Mouse (Mus musculus) neural tube, embryonic 14.5 days (tissue): Measurements from ENCODE around the gene Piwil4. TPM values are rescaled to one million over a fixed set of nuclear protein-coding genes. Genes with fewer than 3 reads are reported as not detected.

Source experiments
- ATAC-seq: fragments of 200-750 bp; cut with Nextera tagmentation; 2 replicates; pipeline ENCODE4 v1.8.0; 2017; ENCODE audit warnings: low read depth, mild to moderate bottlenecking, moderate TSS enrichment, moderate library complexity
- H3K27ac ChIP-seq: fragments of 300-500 bp; sonication (generic); 2 replicates; pipeline ENCODE4 v1.5.1; 2014; ENCODE audit warnings: low read depth, mild to moderate bottlenecking, control low read depth, low read length, moderate library complexity, mixed read lengths
- H3K27me3 ChIP-seq: fragments of 300-500 bp; sonication (generic); 2 replicates; pipeline ENCODE4 v1.6.1; 2014; ENCODE audit warnings: low read length; ENCODE audit not compliant: control insufficient read depth, insufficient read depth
- H3K36me3 ChIP-seq: fragments of 300-500 bp; sonication (generic); 2 replicates; pipeline ENCODE4 v1.6.1; 2014; ENCODE audit warnings: low read length, mixed read lengths; ENCODE audit not compliant: control insufficient read depth, insufficient read depth
- H3K4me1 ChIP-seq: fragments of 300-500 bp; sonication (generic); 2 replicates; pipeline ENCODE4 v1.6.1; 2014; ENCODE audit warnings: low read length; ENCODE audit not compliant: control insufficient read depth, insufficient read depth
- H3K4me2 ChIP-seq: fragments of 300-500 bp; sonication (generic); 2 replicates; pipeline ENCODE4 v1.6.1; 2014; ENCODE audit warnings: mild to moderate bottlenecking, low read depth, low read length, control low read depth
- H3K4me3 ChIP-seq: fragments of 300-500 bp; sonication (generic); 2 replicates; pipeline ENCODE4 v1.5.1; 2014; ENCODE audit warnings: low read depth, low read length, control low read depth, mixed read lengths
- H3K9ac ChIP-seq: fragments of 300-500 bp; sonication (generic); replicated peaks from 2 replicates; pipeline ENCODE4 v1.6.1; 2014; ENCODE audit warnings: low read depth, mild to moderate bottlenecking, control low read depth, low read length, mixed read lengths
- H3K9me3 ChIP-seq: fragments of 300-500 bp; sonication (generic); 2 replicates; pipeline ENCODE4 v1.6.1; 2016; ENCODE audit warnings: low read length; ENCODE audit not compliant: control insufficient read depth
- WGBS: fragments of 180-500 bp; shearing (Covaris S2); extraction: QIAGEN DNeasy Blood & Tissue Kit; methylation state at CpG from one replicate; pipeline ENCODE4 v1.1.7; 2014; 5-methylcytosine and 5-hydroxymethylcytosine counted together
- polyA plus RNA-seq: library from polyadenylated mRNA; unstranded; fragments of >200 nt; fragmentation: Nextera tagmentation; extraction: Ambion mirVana; gene quantifications from 2 replicates; pipeline ENCODE4 v1.2.1, GENCODE M21; 2014

Piwil4 gene
- polyA plus RNA-seq, 1 experiment from 2014 or later = 0.31 TPM

DNA sequence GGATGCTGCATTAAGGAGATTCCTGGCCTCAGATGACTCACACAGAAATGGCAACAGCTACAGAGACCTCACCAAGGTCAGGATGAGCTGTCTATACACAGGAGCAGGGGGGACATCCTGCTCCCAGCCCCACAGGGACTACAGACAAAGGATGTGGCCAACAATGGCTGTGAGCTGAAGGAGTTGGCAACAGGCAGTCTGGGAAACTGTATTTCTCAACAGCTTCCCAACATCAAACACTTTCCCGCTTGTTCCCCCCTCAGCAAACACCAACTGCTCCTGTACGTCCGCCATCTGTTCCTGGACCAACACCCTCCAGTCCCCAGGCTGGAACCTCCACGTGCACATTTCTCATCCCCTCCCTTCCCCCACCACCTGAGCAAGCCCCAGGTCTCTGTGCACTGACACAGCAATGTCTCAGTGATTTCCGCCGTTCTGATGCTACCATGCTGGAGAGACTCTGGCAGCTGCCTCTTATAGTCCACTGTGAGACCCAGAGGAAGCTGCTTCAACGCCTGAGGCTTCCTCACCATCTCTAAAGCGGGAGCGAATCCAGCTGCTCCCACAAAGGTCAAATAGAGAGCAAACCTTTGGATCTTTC lies 9.5 kb downstream of the Piwil4 start:
- no peak for ATAC-seq
- 35% methylated on average over 9 of the region's 9 CpGs for WGBS
- H3K4me2 ChIP-seq = no peak overlapping the region

DNA sequence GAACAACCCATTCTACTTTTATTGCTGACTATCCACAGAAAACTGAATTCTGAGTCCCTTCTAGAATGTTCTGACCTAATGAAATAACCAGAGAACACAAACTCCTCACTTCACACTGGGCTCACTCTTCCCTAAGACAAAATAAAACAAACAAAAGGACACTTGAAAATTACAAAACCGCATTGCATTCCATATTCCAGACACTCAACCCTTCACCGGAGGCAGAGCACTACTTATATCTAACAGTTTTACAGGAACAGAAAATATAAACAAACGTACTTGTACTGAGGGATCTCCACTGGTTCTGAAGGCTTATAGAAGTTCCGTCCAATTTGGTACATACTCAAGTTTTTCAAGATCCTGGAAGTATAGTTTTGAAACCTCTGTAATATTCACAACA lies 12.2 kb downstream of the Piwil4 start:
- Histone ChIP-seq H3K4me1 (no peaks in the 10 kb centered on the region), H3K27ac (no peak overlapping the region), H3K27me3 (no peaks in the 10 kb centered on the region), H3K4me3 (no peak overlapping the region), H3K4me2 (no peak overlapping the region), H3K9ac (no peak overlapping the region), H3K36me3 (no peaks in the 10 kb centered on the region), H3K9me3 (no peaks in the 10 kb centered on the region)
- ATAC-seq = no peak
- WGBS = 89% methylated on average over 4 of the region's 4 CpGs

More for the DNA sequence above, 9.5 kb downstream of the Piwil4 start:
- Histone ChIP-seq H3K4me1 (no peaks in the 10 kb centered on the region), H3K27me3 (no peaks in the 10 kb centered on the region), H3K36me3 (no peaks in the 10 kb centered on the region), H3K9ac (no peak overlapping the region), H3K27ac (no peak overlapping the region), H3K4me3 (no peak overlapping the region), H3K9me3 (no peaks in the 10 kb centered on the region)

DNA sequence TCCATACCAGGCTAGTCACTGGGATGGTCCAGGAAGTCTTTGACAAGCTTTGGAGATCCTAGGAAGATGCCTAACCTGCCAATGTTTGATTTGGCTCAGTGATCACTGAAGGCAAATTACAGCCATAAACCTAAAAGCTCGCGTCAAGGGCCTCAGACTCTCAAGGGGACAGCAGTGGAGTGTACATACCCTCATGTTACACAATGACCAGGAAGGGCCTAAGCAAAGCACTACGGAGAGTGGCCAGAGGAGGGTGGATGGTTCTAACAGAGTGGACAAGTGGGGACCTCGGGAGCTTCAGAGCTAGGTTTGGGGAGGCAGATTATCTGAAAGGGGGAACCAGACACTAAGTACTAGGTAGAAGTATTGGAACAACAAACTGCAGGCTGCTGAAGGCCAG lies 13.9 kb downstream of the Piwil4 start:
- H3K4me3 ChIP-seq = no peak overlapping the region

DNA sequence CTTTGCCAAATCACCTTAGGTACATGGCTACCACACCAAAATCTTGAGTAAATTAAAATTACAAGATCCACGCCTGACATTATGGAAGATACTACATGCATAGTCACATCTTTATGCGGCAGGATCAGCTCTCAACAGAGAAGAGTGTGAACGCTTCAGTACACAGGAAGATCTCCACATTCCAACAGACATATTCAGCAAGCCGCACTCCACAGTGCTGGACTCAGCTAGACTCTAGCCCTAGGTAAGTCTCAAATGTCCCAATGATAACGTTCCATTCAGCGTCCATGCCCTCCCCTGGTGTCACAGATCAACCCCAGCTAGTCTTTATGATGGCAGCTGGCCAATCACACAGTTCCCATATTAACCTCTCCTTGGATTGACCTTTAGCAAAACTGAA lies 14.5 kb downstream of the Piwil4 start:
- 88% methylated on average over 6 of the region's 6 CpGs for WGBS
- Histone ChIP-seq H3K9ac (no peak overlapping the region), H3K4me2 (no peak overlapping the region), H3K36me3 (no peaks in the 10 kb centered on the region), H3K27me3 (no peaks in the 10 kb centered on the region), H3K4me1 (no peaks in the 10 kb centered on the region), H3K27ac (no peak overlapping the region), H3K9me3 (no peaks in the 10 kb centered on the region), H3K4me3 (no peak overlapping the region)
- no peak for ATAC-seq

More for the DNA sequence above, 13.9 kb downstream of the Piwil4 start:
- Histone ChIP-seq H3K36me3 (no peaks in the 10 kb centered on the region), H3K4me2 (no peak overlapping the region), H3K9me3 (no peaks in the 10 kb centered on the region), H3K4me1 (no peaks in the 10 kb centered on the region), H3K27ac (no peak overlapping the region), H3K27me3 (no peaks in the 10 kb centered on the region), H3K9ac (no peak overlapping the region)
- ATAC-seq = no peak
- 60% methylated on average over 4 of the region's 4 CpGs for WGBS

DNA sequence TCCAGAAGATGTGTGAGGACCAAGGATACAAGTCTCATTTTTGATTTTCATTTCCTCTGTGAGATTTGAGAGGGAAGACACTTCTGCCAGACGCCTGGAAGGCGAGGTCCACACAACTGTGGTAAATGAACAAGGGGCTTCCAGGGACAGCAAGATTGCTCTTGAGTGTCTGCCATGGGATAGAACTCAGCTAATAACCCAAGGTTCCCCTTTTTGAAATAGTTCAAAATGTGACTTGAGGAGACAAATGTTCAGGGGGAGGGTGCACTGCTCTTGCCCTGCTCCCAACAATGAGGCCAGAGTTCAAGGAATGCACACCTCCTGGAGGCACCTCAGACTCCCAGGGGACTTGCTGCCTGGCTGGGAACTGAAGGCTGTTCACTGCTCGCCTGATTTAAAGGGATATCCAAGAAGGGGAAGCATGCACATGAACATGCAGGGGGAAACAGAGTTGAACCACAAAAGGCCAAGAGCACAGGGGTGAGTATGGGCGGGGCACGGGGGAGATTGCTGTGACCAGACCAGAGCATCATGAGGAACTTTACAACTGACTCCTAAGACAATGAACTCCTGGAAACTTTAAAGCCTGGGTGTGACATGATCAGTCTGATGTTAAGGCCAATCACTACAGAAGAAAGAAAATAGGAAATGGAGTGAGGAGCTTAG lies 15.6 kb downstream of the Piwil4 start:
- Histone ChIP-seq H3K9ac (no peak overlapping the region), H3K9me3 (no peaks in the 10 kb centered on the region), H3K4me2 (no peak overlapping the region), H3K27me3 (no peaks in the 10 kb centered on the region), H3K4me3 (no peak overlapping the region), H3K4me1 (no peaks in the 10 kb centered on the region), H3K36me3 (no peaks in the 10 kb centered on the region), H3K27ac (no peak overlapping the region)
- ATAC-seq = no peak
- WGBS = 69% methylated on average over 5 of the region's 5 CpGs

DNA sequence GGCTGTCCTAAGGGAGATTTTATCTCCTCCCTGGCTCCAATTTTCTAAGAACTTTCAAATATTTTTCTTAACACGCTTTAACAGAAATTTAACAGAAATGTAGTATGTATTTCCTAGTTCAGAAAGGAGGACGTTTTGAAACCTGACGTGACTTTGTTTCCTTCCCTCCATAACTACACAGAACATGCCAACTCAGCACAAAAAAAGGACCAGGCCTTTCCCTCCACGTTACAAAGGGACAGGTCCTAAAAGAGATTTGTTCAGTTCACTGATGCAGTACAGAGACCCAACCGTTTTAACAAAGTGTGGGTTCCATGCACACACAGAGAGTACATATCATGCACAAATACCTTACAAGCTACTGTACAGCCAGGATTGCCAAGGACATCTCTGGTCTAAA lies 18.9 kb downstream of the Piwil4 start:
- H3K27ac ChIP-seq = no peak overlapping the region
- H3K4me3 ChIP-seq = no peak overlapping the region
- H3K27me3 ChIP-seq = no peaks in the 10 kb centered on the region
- no peak overlapping the region for H3K9ac ChIP-seq
- no peak for ATAC-seq
- H3K4me2 ChIP-seq = no peak overlapping the region
- WGBS = 85% methylated on average over 5 of the region's 5 CpGs
- H3K9me3 ChIP-seq = no peaks in the 10 kb centered on the region
- H3K4me1 ChIP-seq = no peaks in the 10 kb centered on the region
- no peaks in the 10 kb centered on the region for H3K36me3 ChIP-seq

DNA sequence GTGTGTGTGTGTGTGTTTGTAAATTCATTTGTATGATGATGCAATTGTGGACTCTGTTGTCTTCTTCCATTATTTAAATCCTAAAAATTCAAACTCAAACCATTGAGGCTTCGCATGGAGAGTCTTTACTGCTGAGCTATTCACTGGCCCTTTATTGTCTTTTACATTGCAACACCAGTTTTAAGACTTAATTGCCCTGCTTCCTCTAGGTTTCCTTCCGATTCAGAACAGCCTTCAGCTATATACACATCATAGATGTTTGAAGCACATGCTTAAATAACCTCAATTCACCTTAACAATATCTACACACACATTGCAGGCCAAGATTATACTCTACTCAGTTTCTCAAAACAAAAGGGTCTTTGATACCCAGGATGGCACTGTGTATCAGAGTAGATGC lies 20.1 kb downstream of the Piwil4 start:
- no peaks in the 10 kb centered on the region for H3K27me3 ChIP-seq
- no peaks in the 10 kb centered on the region for H3K4me1 ChIP-seq
- no peak overlapping the region for H3K4me3 ChIP-seq
- no peak overlapping the region for H3K9ac ChIP-seq
- no peak for ATAC-seq
- H3K9me3 ChIP-seq = no peaks in the 10 kb centered on the region
- 6% methylated on average over 2 of the region's 2 CpGs for WGBS
- no peak overlapping the region for H3K4me2 ChIP-seq
- no peaks in the 10 kb centered on the region for H3K36me3 ChIP-seq
- no peak overlapping the region for H3K27ac ChIP-seq

DNA sequence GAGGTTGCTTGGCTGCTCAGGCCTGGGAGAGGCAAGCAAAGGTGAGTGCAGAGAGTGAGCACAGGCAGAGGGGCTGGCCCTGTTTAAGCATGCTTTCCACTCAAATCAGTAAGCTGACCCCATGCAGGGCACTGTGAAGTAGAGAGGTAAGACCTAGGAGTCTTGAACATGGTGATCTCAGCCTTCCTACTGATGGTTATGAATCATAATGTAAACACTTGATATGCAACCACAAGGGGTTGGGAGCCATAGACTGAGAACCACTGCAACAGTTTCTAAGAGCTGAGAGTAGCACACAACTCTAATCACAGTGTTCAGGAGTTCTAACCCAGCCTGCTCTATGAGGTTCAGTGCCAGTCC lies 22.2 kb downstream of the Piwil4 start:
- Histone ChIP-seq H3K4me3 (no peak overlapping the region), H3K9me3 (no peaks in the 10 kb centered on the region), H3K4me1 (no peaks in the 10 kb centered on the region), H3K27me3 (no peaks in the 10 kb centered on the region), H3K36me3 (no peaks in the 10 kb centered on the region), H3K9ac (no peak overlapping the region), H3K27ac (no peak overlapping the region), H3K4me2 (no peak overlapping the region)
- no peak for ATAC-seq

DNA sequence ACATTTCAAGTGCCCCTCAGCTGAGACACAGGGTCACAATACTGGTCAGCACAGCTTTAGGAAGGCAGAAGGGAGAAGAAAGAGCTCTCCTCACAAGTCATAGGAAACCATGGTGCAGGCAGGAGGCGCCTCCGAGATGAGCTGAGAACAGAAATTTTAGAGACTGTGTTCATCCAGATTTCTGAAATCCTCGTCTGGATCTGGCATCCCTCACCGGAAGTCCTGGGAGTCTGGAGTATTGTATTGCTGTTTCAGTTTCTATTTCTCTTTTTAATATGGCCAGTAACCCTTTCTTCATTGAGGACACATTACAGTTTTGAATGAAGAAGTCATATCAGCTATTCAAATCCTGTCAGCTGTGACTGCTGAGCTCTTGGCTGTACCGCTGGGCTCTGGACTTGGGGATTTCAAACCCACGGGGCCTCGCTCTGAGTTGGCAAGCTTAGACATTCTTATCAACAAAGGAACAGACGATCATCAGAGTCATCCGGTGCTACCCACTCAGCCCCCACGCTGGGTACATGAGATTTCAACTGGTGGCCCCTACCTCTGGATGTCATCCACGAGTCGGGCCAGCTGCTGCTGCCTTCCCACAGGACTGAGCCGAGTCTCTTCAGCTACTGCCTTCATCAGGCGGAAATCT lies 22.7 kb downstream of the Piwil4 start:
- H3K27ac ChIP-seq = no peak overlapping the region
- H3K4me2 ChIP-seq = no peak overlapping the region
- H3K27me3 ChIP-seq = no peaks in the 10 kb centered on the region
- H3K9ac ChIP-seq = no peak overlapping the region
- no peak overlapping the region for H3K4me3 ChIP-seq
- H3K36me3 ChIP-seq = no peaks in the 10 kb centered on the region
- no peaks in the 10 kb centered on the region for H3K9me3 ChIP-seq
- H3K4me1 ChIP-seq = no peaks in the 10 kb centered on the region
- ATAC-seq = no peak
- WGBS = 70% methylated on average over 14 of the region's 14 CpGs
